Mouse (Mus musculus): ENCODE measurements at regions not wholly inside any gene's neighbourhood (a gene's known extent, or its start where the extent isn't known, plus 50 kb on each side); places are given as distances from the start of the nearest gene placed in this dataset.
"Not testable (repeated sequence)": the region's sequence is repeated elsewhere in the genome, so short reads cannot be mapped to it uniquely, and the experiment has no call there.

GRCm38 (mm10) chr11:28993270-28993847 is 137.2 kb upstream of the Pnpt1 start:
- no peak overlapping the region for H3K9ac ChIP-seq (replicated peaks)
- no peak overlapping the region for H3K4me3 ChIP-seq (replicated peaks)
- no peak for ATAC-seq (ENCODE audit: insufficient number of reproducible peaks, insufficient read depth, low FRiP score, low TSS enrichment, low read depth)
- H3K4me1 ChIP-seq (replicated peaks) = peaks cover 2% of the 10 kb centered on the region
- no peaks in the 10 kb centered on the region for H3K27me3 ChIP-seq
- no peaks in the 10 kb centered on the region for H3K9me3 ChIP-seq
- no peaks in the 10 kb centered on the region for H3K36me3 ChIP-seq
- no peak overlapping the region for H3K27ac ChIP-seq
- H3K4me2 ChIP-seq = no peak overlapping the region
- 84% methylated on average over 4 of the region's 4 CpGs for WGBS

- Histone ChIP-seq H3K9ac (replicated peaks) (no peak overlapping the region), H3K36me3 (no peaks in the 10 kb centered on the region), H3K4me1 (replicated peaks) (peaks cover 14% of the 10 kb centered on the region), H3K9me3 (no peaks in the 10 kb centered on the region), H3K27ac (no peak overlapping the region), H3K4me3 (replicated peaks) (no peak overlapping the region), H3K27me3 (no peaks in the 10 kb centered on the region), H3K4me2 (no peak overlapping the region)
- ATAC-seq (ENCODE audit: insufficient number of reproducible peaks, insufficient read depth, low FRiP score, low TSS enrichment, low read depth) = no peak; the same call in 1 of the 2 replicates
- 51% methylated on average over 3 of the region's 3 CpGs for WGBS
Measured at GRCm38 (mm10) chr11:28998314-28999106, 132.0 kb upstream of the Pnpt1 start.

GRCm38 (mm10) chr11:28999196-28999595 is 131.3 kb upstream of the Pnpt1 start:
- Histone ChIP-seq H3K27me3 (no peaks in the 10 kb centered on the region), H3K4me1 (replicated peaks) (peaks cover 14% of the 10 kb centered on the region), H3K9ac (replicated peaks) (no peak overlapping the region), H3K36me3 (no peaks in the 10 kb centered on the region), H3K27ac (no peak overlapping the region; the same call in 1 of the 2 replicates), H3K9me3 (no peaks in the 10 kb centered on the region), H3K4me2 (no peak overlapping the region), H3K4me3 (replicated peaks) (no peak overlapping the region)
- 20% methylated on average over 1 of the region's 1 CpGs for WGBS
- peak; percentile 68; the same call in 1 of the 2 replicates for ATAC-seq (ENCODE audit: insufficient number of reproducible peaks, insufficient read depth, low FRiP score, low TSS enrichment, low read depth)

- no peak overlapping the region for H3K9ac ChIP-seq (replicated peaks)
- no peaks in the 10 kb centered on the region for H3K36me3 ChIP-seq
- H3K27ac ChIP-seq = peak overlapping the region; percentile 35; the same call in 1 of the 2 replicates
- H3K9me3 ChIP-seq = no peaks in the 10 kb centered on the region
- no peak overlapping the region for H3K4me2 ChIP-seq
- peaks cover 14% of the 10 kb centered on the region for H3K4me1 ChIP-seq (replicated peaks)
- ATAC-seq (ENCODE audit: insufficient number of reproducible peaks, insufficient read depth, low FRiP score, low TSS enrichment, low read depth) = peak; percentile 3; the same call in 1 of the 2 replicates
- H3K27me3 ChIP-seq = no peaks in the 10 kb centered on the region
- H3K4me3 ChIP-seq (replicated peaks) = no peak overlapping the region
- 41% methylated on average over 3 of the region's 3 CpGs for WGBS
Measured at GRCm38 (mm10) chr11:28999620-29000019, 130.9 kb upstream of the Pnpt1 start.

- Histone ChIP-seq H3K27me3 (no peaks in the 10 kb centered on the region), H3K4me3 (replicated peaks) (no peak overlapping the region), H3K4me1 (replicated peaks) (peaks cover 14% of the 10 kb centered on the region), H3K36me3 (no peaks in the 10 kb centered on the region), H3K9ac (replicated peaks) (no peak overlapping the region), H3K27ac (no peak overlapping the region), H3K4me2 (no peak overlapping the region), H3K9me3 (no peaks in the 10 kb centered on the region)
- WGBS = 74% methylated on average over 2 of the region's 2 CpGs
- no peak for ATAC-seq (ENCODE audit: insufficient number of reproducible peaks, insufficient read depth, low FRiP score, low TSS enrichment, low read depth)
Measured at GRCm38 (mm10) chr11:29000212-29000611, 130.3 kb upstream of the Pnpt1 start.

GRCm38 (mm10) chr11:29017406-29017805 is 113.1 kb upstream of the Pnpt1 start:
- H3K36me3 ChIP-seq = no peaks in the 10 kb centered on the region
- no peaks in the 10 kb centered on the region for H3K9me3 ChIP-seq
- no peak overlapping the region for H3K9ac ChIP-seq (replicated peaks)
- ATAC-seq (ENCODE audit: insufficient number of reproducible peaks, insufficient read depth, low FRiP score, low TSS enrichment, low read depth) = no peak
- H3K27ac ChIP-seq = no peak overlapping the region
- H3K27me3 ChIP-seq = no peaks in the 10 kb centered on the region
- WGBS = 70% methylated on average over 1 of the region's 1 CpGs
- no peak overlapping the region for H3K4me2 ChIP-seq
- H3K4me1 ChIP-seq (replicated peaks) = no peaks in the 10 kb centered on the region
- no peak overlapping the region for H3K4me3 ChIP-seq (replicated peaks)

- no peak overlapping the region for H3K4me2 ChIP-seq
- H3K27me3 ChIP-seq = no peaks in the 10 kb centered on the region
- no peak overlapping the region for H3K9ac ChIP-seq (replicated peaks)
- no peak overlapping the region for H3K4me3 ChIP-seq (replicated peaks)
- no peaks in the 10 kb centered on the region for H3K36me3 ChIP-seq
- ATAC-seq (ENCODE audit: insufficient number of reproducible peaks, insufficient read depth, low FRiP score, low TSS enrichment, low read depth) = no peak
- H3K4me1 ChIP-seq (replicated peaks) = no peaks in the 10 kb centered on the region
- no peak overlapping the region for H3K27ac ChIP-seq
- H3K9me3 ChIP-seq = no peaks in the 10 kb centered on the region
Measured at GRCm38 (mm10) chr11:29040817-29041216, 89.7 kb upstream of the Pnpt1 start.

GRCm38 (mm10) chr11:29047985-29048610 is 82.4 kb upstream of the Pnpt1 start:
- H3K27ac ChIP-seq; H3K4me1 ChIP-seq (replicated peaks); ATAC-seq (ENCODE audit: insufficient number of reproducible peaks, insufficient read depth, low FRiP score, low TSS enrichment, low read depth); H3K36me3 ChIP-seq; H3K4me2 ChIP-seq; H3K4me3 ChIP-seq (replicated peaks); H3K9me3 ChIP-seq; H3K27me3 ChIP-seq; H3K9ac ChIP-seq (replicated peaks): not testable (repeated sequence)
- WGBS = 26% methylated on average over 1 of the region's 1 CpGs

- Histone ChIP-seq H3K4me3 (replicated peaks) (no peak overlapping the region), H3K27me3 (no peaks in the 10 kb centered on the region), H3K36me3 (no peaks in the 10 kb centered on the region), H3K4me2 (no peak overlapping the region), H3K9ac (replicated peaks) (no peak overlapping the region), H3K4me1 (replicated peaks) (no peaks in the 10 kb centered on the region), H3K9me3 (no peaks in the 10 kb centered on the region), H3K27ac (no peak overlapping the region)
- WGBS = 43% methylated on average over 2 of the region's 2 CpGs
- no peak for ATAC-seq (ENCODE audit: insufficient number of reproducible peaks, insufficient read depth, low FRiP score, low TSS enrichment, low read depth)
Measured at GRCm38 (mm10) chr11:29052625-29053024, 77.9 kb upstream of the Pnpt1 start.

- WGBS = 86% methylated on average over 22 of the region's 22 CpGs
- ATAC-seq (ENCODE audit: insufficient number of reproducible peaks, insufficient read depth, low FRiP score, low TSS enrichment, low read depth) = not testable (repeated sequence)
Measured at GRCm38 (mm10) chr11:29069586-29069985, 61.0 kb upstream of the Pnpt1 start.

GRCm38 (mm10) chr11:29072231-29072630 is 58.3 kb upstream of the Pnpt1 start:
- no peak for ATAC-seq (ENCODE audit: insufficient number of reproducible peaks, insufficient read depth, low FRiP score, low TSS enrichment, low read depth)
- H3K4me1 ChIP-seq (replicated peaks) = no peaks in the 10 kb centered on the region
- no peak overlapping the region for H3K4me3 ChIP-seq (replicated peaks)
- H3K36me3 ChIP-seq = no peaks in the 10 kb centered on the region
- 32% methylated on average over 3 of the region's 3 CpGs for WGBS
- H3K4me2 ChIP-seq = no peak overlapping the region
- no peak overlapping the region for H3K9ac ChIP-seq (replicated peaks)
- H3K27ac ChIP-seq = no peak overlapping the region
- no peaks in the 10 kb centered on the region for H3K27me3 ChIP-seq
- H3K9me3 ChIP-seq = no peaks in the 10 kb centered on the region

More at GRCm38 (mm10) chr11:29069586-29069985, 61.0 kb upstream of the Pnpt1 start:
- not testable (repeated sequence) for H3K4me3 ChIP-seq (replicated peaks); H3K4me2 ChIP-seq; H3K9ac ChIP-seq (replicated peaks); H3K9me3 ChIP-seq; H3K4me1 ChIP-seq (replicated peaks); H3K36me3 ChIP-seq; H3K27me3 ChIP-seq; H3K27ac ChIP-seq

Data from limb, embryonic 12.5 days (tissue).